Mouse (Mus musculus) left cerebral cortex, adult 2 months (tissue): ENCODE data around the gene Eef1akmt1. TPM values are rescaled to one million over a fixed set of nuclear protein-coding genes. Genes with fewer than 3 reads are reported as not detected.

Experiments used
- DNase-seq, 2 experiments: peaks; one replicate each; pipeline ENCODE4 v3.0.0; 2021 to 2022; ENCODE audit warnings: low spot score in 2 of 2, mixed read lengths in 1 of 2; ENCODE audit errors: extremely low spot score in 1 of 2
- H3K27ac ChIP-seq: fragments of 200-600 bp; 2 replicates; pipeline ENCODE4 v1.8.1; 2022
- H3K4me3 ChIP-seq: fragments of 200-600 bp; 2 replicates; pipeline ENCODE4 v1.8.1; 2022
- CTCF ChIP-seq: fragments of 200-600 bp; IDR thresholded peaks from 2 replicates; pipeline ENCODE4 v1.8.1; 2022; ENCODE audit warnings: antibody characterized with exemption, mild to moderate bottlenecking, moderate library complexity
- intact Hi-C: fragments of 180-260 bp; cut with DNase I; formaldehyde crosslinking; loops from one replicate; pipeline ENCODE4 v1.15.1; 2025
- total RNA-seq, 2 experiments: library from RNA; stranded (reverse); gene quantifications; 2 replicates each; pipeline ENCODE4 v1.2.3; 2021

Gene Eef1akmt1
- total RNA-seq, 2 experiments from 2014 or later = 30.7 to 38.0 TPM

GRCm38 (mm10) chr14:57529786-57530515, 41.5 kb downstream of the Eef1akmt1 start:
- DNase-seq = no peak
- intact Hi-C loops = loop anchor here (1.0 to 5.0 kb wide), 3 partner anchors 55 to 118 kb away; no protein-coding TSS in a partner anchor

GRCm38 (mm10) chr14:57529086-57529785, 42.2 kb downstream of the Eef1akmt1 start:
- no peak for TF ChIP-seq CTCF
- Histone ChIP-seq H3K4me3 (no peak overlapping the region), H3K27ac (peak overlapping the region; percentile 93)
- intact Hi-C loops = loop anchor here (1.0 to 5.0 kb wide), 3 partner anchors 54 to 117 kb away; no protein-coding TSS in a partner anchor
- DNase-seq = peak; percentile 59 to 68

More at GRCm38 (mm10) chr14:57529786-57530515, 41.5 kb downstream of the Eef1akmt1 start:
- no peak for TF ChIP-seq CTCF
- Histone ChIP-seq H3K4me3 (no peak overlapping the region), H3K27ac (peak overlapping the region; percentile 93)

- no peak for DNase-seq
- H3K27ac ChIP-seq = peak overlapping the region; percentile 66
- TF ChIP-seq CTCF = no peak
- intact Hi-C loops = loop anchor here (5.0 kb wide), 2 partner anchors 90 to 115 kb away; no protein-coding TSS in a partner anchor
- no peak overlapping the region for H3K4me3 ChIP-seq
These were observed 43.8 kb downstream of the Eef1akmt1 start for GRCm38 (mm10) chr14:57527598-57527997.

GRCm38 (mm10) chr14:57527122-57527521, 44.3 kb downstream of the Eef1akmt1 start:
- Histone ChIP-seq H3K4me3 (no peak overlapping the region), H3K27ac (peak overlapping the region; percentile 78)
- DNase-seq = no peak
- intact Hi-C loops = loop anchor here (5.0 kb wide), 2 partner anchors 90 to 115 kb away; no protein-coding TSS in a partner anchor
- TF ChIP-seq CTCF = no peak

- no peak for DNase-seq
- intact Hi-C loops = loop anchor here (5.0 kb wide), 2 partner anchors 91 to 114 kb away; no protein-coding TSS in a partner anchor
- peak overlapping the region; percentile 78 for H3K27ac ChIP-seq
- peak overlapping the region; percentile 58 for H3K4me3 ChIP-seq
- TF ChIP-seq CTCF = no peak
These were observed 45.3 kb downstream of the Eef1akmt1 start for GRCm38 (mm10) chr14:57526050-57526623.

GRCm38 (mm10) chr14:57525388-57526049, 45.9 kb downstream of the Eef1akmt1 start:
- DNase-seq = peak; percentile 74 to 76
- peak; percentile 15 for TF ChIP-seq CTCF
- Histone ChIP-seq H3K4me3 (peak overlapping the region; percentile 58), H3K27ac (peak overlapping the region; percentile 78)
- intact Hi-C loops = loop anchor here (5.0 kb wide), 2 partner anchors 92 to 113 kb away; no protein-coding TSS in a partner anchor

GRCm38 (mm10) chr14:57524671-57525387, 46.6 kb downstream of the Eef1akmt1 start, which contains the start of gene Il17d:
Gene Il17d (plus strand): TSS chr14:57524777.
- intact Hi-C loops = loop anchor here (5.0 kb wide), 2 partner anchors 92 to 113 kb away; no protein-coding TSS in a partner anchor
- peak in 1 of 2 experiments; percentile 42 for DNase-seq
- Histone ChIP-seq H3K4me3 (peak within 1 kb of the TSS; percentile 70), H3K27ac (peak within 1 kb of the TSS; percentile 78)
- TF ChIP-seq CTCF = no peak

GRCm38 (mm10) chr14:57523762-57524161, 47.6 kb downstream of the Eef1akmt1 start:
- intact Hi-C loops = no loop called here
- no peak for DNase-seq
- Histone ChIP-seq H3K27ac (no peak overlapping the region), H3K4me3 (no peak overlapping the region)
- no peak for TF ChIP-seq CTCF

GRCm38 (mm10) chr14:57517001-57517400, 54.4 kb downstream of the Eef1akmt1 start:
- no peak overlapping the region for H3K27ac ChIP-seq
- DNase-seq = no peak
- TF ChIP-seq CTCF = no peak
- no peak overlapping the region for H3K4me3 ChIP-seq
- intact Hi-C loops = no loop called here

- Histone ChIP-seq H3K4me3 (no peak overlapping the region), H3K27ac (no peak overlapping the region)
- no peak for TF ChIP-seq CTCF
- intact Hi-C loops = no loop called here
- no peak for DNase-seq
These were observed 56.2 kb downstream of the Eef1akmt1 start for GRCm38 (mm10) chr14:57515156-57515762.
